Mouse (Mus musculus) thymus, postnatal 25 days (tissue): ENCODE data around the gene Tstd1.
A peak's percentile ranks its signal among the peaks of the same experiment; 100 is the strongest.

Experiments used
- DNase-seq: peaks from one replicate; pipeline ENCODE4 v3.0.0; 2022

Gene Tstd1

GRCm38 (mm10) chr1:171418660-171419059 is at the start of gene Tstd1:
Gene Tstd1, plus strand, starts transcription at chr1:171418872.
- DNase-seq, result no peak

- no peak for DNase-seq
Observed at GRCm38 (mm10) chr1:171369845-171370556, 48.7 kb upstream of the Tstd1 start, which contains the start of gene Nectin4. Gene Nectin4, plus strand, starts transcription at chr1:171370099.

DNA sequence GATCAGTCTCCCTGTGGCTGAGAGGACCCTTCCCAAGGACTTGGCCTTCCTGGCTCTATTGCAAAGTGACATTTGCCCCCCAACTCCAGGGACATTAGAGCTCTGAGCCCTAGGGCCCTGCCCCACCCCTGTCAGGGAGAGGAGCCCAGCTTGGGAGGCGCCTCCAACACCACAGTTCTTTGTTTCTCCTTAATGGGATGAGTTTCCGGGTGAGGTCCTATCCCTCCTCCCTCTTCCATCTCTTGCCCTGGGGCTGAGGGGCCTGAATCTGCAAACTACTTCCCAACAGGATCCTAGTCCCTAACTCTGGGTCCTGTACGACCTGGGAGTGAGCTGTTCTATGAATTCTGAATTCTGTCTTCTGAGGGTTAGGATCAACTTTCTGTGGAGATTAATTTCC is 45.8 kb upstream of the Tstd1 start:
- DNase-seq, result no peak

- DNase-seq, result no peak
Observed at GRCm38 (mm10) chr1:171373946-171374345, 44.7 kb upstream of the Tstd1 start.

- DNase-seq, result no peak
Observed at GRCm38 (mm10) chr1:171375646-171376097, 43.0 kb upstream of the Tstd1 start.

- no peak for DNase-seq
Observed at GRCm38 (mm10) chr1:171378298-171378697, 40.4 kb upstream of the Tstd1 start.

GRCm38 (mm10) chr1:171379935-171380599 is 38.6 kb upstream of the Tstd1 start:
- peak; percentile 77 for DNase-seq

GRCm38 (mm10) chr1:171382096-171382620 is 36.5 kb upstream of the Tstd1 start:
- no peak for DNase-seq

GRCm38 (mm10) chr1:171384361-171384760 is 34.3 kb upstream of the Tstd1 start:
- DNase-seq, result no peak

- DNase-seq, result no peak
Observed at GRCm38 (mm10) chr1:171385171-171385570, 33.5 kb upstream of the Tstd1 start.

- peak; percentile 72 for DNase-seq
Observed at GRCm38 (mm10) chr1:171387099-171387498, 31.6 kb upstream of the Tstd1 start.

GRCm38 (mm10) chr1:171388376-171389102 is 30.1 kb upstream of the Tstd1 start, which contains the start of gene Arhgap30:
Gene Arhgap30, plus strand, starts transcription at chr1:171388954.
- peak; percentile 93 for DNase-seq

GRCm38 (mm10) chr1:171390101-171390500 is 28.6 kb upstream of the Tstd1 start:
- peak; percentile 80 for DNase-seq

- DNase-seq, result no peak
Observed at GRCm38 (mm10) chr1:171401821-171402220, 16.9 kb upstream of the Tstd1 start.

DNA sequence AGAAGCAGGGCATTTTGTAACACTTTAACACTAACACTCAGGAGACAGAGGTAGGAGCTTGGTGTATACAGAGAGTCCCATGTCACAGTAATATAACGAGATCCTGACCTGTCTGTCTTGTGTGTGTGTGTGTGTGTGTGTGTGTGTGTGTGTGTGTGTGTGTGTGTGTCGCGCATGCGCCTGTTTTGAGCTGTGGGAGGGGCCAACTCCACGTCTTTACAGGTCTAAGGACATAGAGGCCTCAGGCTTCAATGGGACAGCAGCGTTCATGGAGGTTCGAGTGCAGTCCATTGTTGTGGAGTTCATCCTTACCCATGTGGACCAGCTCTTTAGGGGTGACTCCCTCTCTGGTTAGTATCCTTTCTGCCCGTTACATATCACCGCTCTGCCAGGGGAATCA is 15.7 kb upstream of the Tstd1 start:
- DNase-seq, result no peak

DNA sequence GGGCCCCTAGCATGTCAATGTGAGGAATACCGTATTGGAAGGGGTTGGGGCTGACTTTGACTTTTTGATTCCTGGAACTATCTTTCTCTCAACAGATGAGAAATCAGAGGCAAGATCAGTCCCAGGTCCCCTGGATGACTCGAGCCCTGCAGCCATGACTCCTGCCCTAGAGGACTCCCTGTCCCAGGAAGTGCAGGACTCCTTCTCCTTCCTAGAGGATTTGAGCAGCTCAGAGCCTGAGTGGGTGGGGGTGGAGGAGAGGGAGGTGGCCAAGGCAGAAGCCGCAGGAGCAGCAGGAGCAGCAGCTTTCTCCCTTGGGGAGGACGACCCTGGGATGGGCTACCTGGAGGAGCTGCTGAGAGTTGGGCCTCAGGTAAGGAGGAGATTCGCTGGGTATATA is 11.4 kb upstream of the Tstd1 start:
- no peak for DNase-seq

DNA sequence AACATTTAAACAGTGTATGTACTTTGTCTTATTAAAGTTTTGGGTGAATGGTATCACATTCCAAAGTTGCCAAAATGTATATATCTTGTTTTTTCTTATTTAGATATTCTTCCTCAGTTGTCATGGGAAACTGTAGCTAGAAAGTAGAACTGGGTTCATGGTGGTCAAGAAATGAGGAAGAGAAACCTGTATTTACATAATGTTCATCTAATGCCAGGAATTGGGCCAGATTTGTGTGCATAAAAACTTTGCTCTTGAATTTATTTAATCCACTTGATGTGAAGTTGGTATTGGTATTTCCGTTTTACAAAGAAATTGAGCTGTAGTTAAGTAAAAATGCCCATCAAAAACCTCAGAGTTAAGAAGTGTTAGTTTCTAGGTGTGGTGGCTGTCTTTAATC is 8.4 kb upstream of the Tstd1 start:
- no peak for DNase-seq

DNA sequence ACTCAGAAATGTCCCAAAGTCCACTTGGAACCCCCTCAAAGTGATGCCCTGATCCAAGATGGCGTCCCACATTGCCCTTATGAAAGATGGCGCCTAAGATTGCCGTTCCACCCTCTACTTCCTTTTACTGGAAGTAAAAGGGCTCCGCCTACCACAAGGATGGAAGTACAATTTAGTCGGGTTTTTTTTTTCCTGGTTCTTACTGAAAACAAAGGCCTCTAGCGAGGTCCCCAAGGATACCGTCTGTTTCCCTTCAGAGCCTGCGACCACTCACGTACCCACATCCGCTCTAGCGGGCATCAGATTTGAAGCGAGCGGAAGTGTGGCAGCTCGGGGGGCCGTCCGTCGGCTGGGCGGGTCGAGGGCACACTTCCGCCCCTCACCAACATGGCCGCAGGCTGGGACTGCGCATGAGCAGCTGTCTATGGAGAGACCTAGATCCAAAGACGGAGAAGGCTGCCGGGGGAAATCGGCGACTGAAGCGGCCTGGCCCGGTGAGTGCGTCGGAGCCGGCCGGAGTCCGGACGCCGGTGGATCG is 7.7 kb upstream of the Tstd1 start, which contains the start of gene Usf1:
Usf1 (plus strand) TSS at position 367 of the 538 bp plus-strand sequence.
- peak; percentile 96 for DNase-seq

DNA sequence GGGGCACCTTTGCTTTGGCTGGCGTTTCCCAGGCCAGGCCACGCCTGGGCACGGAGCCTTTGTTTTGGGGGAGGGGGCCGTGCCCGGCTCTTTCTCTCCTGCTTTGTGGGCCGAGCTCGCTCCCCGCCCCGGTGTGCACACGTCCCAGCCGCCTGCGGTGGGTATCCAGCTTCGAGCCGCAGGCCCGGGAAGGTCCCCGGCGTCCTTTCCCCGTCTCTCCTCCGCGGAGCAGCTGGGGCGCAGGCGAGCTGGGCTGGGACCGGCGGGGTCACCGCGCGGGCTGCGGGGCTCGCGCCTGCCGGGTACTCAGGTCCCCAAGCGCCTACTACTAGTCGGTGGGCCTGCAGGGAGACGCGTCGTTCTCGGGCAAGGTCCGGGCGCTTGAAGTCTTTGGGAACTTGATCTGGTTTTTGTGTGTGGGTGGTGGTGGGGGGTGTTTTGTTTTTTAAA is 7.2 kb upstream of the Tstd1 start:
- no peak for DNase-seq

DNA sequence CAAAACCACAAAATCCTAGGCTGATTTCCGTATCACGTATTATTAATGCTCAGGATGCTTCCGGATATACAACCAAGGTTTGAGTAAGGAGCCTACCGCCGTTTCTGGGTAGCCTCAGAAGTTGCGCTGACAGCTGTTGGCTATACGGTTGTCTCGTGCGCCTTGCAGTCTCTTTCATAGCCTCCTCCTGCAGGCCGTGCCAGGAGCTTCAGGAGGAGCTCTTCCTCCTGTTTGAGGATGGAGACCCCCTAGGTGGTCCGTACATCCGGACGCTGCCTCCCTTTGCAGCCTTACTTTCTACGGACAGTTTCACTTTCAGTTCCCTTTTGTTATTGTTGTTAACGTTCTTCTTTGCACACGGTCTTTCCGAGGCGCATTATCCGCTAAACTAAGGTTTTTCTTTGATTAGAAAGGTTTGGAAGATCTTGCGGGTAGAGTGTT is 6.7 kb upstream of the Tstd1 start:
- DNase-seq, result peak; percentile 61

GRCm38 (mm10) chr1:171412446-171412845 is 6.2 kb upstream of the Tstd1 start:
- DNase-seq, result no peak

DNA sequence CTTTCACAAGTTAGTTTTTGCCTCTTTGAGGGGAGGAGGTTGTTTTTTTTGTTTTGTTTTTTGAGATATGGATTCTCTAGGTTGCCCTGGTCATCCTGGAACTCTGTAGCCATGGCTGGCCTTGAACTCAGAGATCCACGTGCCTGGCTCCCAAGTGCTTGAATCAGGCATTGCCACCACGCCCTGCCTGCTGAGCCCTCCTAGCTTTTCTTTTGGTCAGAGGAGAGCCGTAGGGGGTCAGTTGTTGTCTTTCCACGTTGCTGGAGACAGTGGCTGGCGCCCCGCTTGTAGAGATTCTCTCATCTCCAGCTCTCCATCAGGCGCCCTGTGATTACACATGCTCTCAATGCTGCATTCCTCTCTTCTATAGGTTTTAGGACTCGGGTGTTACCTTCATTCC is 5.1 kb upstream of the Tstd1 start:
- DNase-seq, result no peak
